Mouse (Mus musculus) embryonic facial prominence, embryonic 11.5 days (tissue): ENCODE results near the gene Tecta. TPM values are rescaled to one million over a fixed set of nuclear protein-coding genes. Genes with fewer than 3 reads are reported as not detected.

Experiments
- ATAC-seq: fragments of 200-750 bp; cut with Nextera tagmentation; replicated peaks from 2 replicates; pipeline ENCODE4 v1.8.0; 2017; ENCODE audit warnings: low read depth; ENCODE audit not compliant: insufficient number of reproducible peaks, low FRiP score, low TSS enrichment
- DNase-seq: peaks from one replicate; pipeline ENCODE4 v3.0.0-alpha.2; 2015; ENCODE audit warnings: low spot score
- H3K27ac ChIP-seq: fragments of 300-500 bp; sonication (generic); replicated peaks from 2 replicates; pipeline ENCODE4 v1.5.1; 2014; ENCODE audit warnings: mild to moderate bottlenecking, low read depth, low read length, control low read depth
- H3K27me3 ChIP-seq: fragments of 300-500 bp; sonication (generic); 2 replicates; pipeline ENCODE4 v1.6.1; 2014; ENCODE audit warnings: mild to moderate bottlenecking, low read length, moderate library complexity, mixed read lengths; ENCODE audit not compliant: control insufficient read depth, insufficient read depth
- H3K36me3 ChIP-seq: fragments of 300-500 bp; sonication (generic); replicated peaks from 2 replicates; pipeline ENCODE4 v1.6.1; 2014; ENCODE audit warnings: low read depth, mild to moderate bottlenecking, low read length, moderate library complexity, mixed read lengths; ENCODE audit not compliant: control insufficient read depth, insufficient read depth
- H3K4me1 ChIP-seq: fragments of 300-500 bp; sonication (generic); 2 replicates; pipeline ENCODE4 v1.6.1; 2014; ENCODE audit warnings: low read length, mixed read lengths; ENCODE audit not compliant: control insufficient read depth, insufficient read depth
- H3K4me2 ChIP-seq: fragments of 300-500 bp; sonication (generic); 2 replicates; pipeline ENCODE4 v1.6.1; 2014; ENCODE audit warnings: low read depth, mild to moderate bottlenecking, control low read depth, low read length, moderate library complexity
- H3K4me3 ChIP-seq: fragments of 300-500 bp; sonication (generic); 2 replicates; pipeline ENCODE4 v1.5.1; 2014; ENCODE audit warnings: low read depth, low read length, control low read depth
- H3K9ac ChIP-seq: fragments of 300-500 bp; sonication (generic); replicated peaks from 2 replicates; pipeline ENCODE4 v1.6.1; 2014; ENCODE audit warnings: mild to moderate bottlenecking, control low read depth, low read length
- H3K9me3 ChIP-seq: fragments of 300-500 bp; sonication (generic); replicated peaks from 2 replicates; pipeline ENCODE4 v1.6.1; 2016; ENCODE audit warnings: mild to moderate bottlenecking, low read length, inconsistent platforms, mixed read lengths; ENCODE audit not compliant: control insufficient read depth
- WGBS: fragments of 180-500 bp; shearing (Covaris S2); extraction: QIAGEN DNeasy Blood & Tissue Kit; methylation state at CpG from one replicate; pipeline ENCODE4 v1.1.7; 2014; 5-methylcytosine and 5-hydroxymethylcytosine counted together
- polyA plus RNA-seq: library from polyadenylated mRNA; unstranded; fragments of >200 nt; fragmentation: Nextera tagmentation; extraction: Ambion mirVana; gene quantifications from 2 replicates; pipeline ENCODE4 v1.2.1, GENCODE M21; 2014

Tecta gene
- polyA plus RNA-seq, 1 experiment from 2014 or later, result 0.14 TPM

GRCm38 (mm10) chr9:42385656-42386055 lies 14.1 kb downstream of the Tecta start:
- H3K4me2 ChIP-seq, result no peak overlapping the region
- no peak overlapping the region for H3K27ac ChIP-seq
- no peaks in the 10 kb centered on the region for H3K4me1 ChIP-seq
- ATAC-seq (no peak), DNase-seq (no peak)
- no peak overlapping the region for H3K9ac ChIP-seq
- H3K4me3 ChIP-seq, result no peak overlapping the region
- no peaks in the 10 kb centered on the region for H3K36me3 ChIP-seq
- H3K27me3 ChIP-seq, result no peaks in the 10 kb centered on the region
- no peaks in the 10 kb centered on the region for H3K9me3 ChIP-seq
- 81% methylated on average over 13 of the region's 13 CpGs for WGBS

- Histone ChIP-seq H3K27me3 (no peaks in the 10 kb centered on the region), H3K9ac (no peak overlapping the region), H3K36me3 (no peaks in the 10 kb centered on the region), H3K27ac (no peak overlapping the region), H3K4me3 (no peak overlapping the region), H3K4me2 (no peak overlapping the region), H3K4me1 (no peaks in the 10 kb centered on the region), H3K9me3 (no peaks in the 10 kb centered on the region)
- WGBS, result 80% methylated on average over 8 of the region's 8 CpGs
- DNase-seq (no peak), ATAC-seq (no peak)
These were observed 16.9 kb downstream of the Tecta start for GRCm38 (mm10) chr9:42382628-42383347.

- H3K4me2 ChIP-seq, result no peak overlapping the region
- 79% methylated on average over 5 of the region's 5 CpGs for WGBS
- H3K36me3 ChIP-seq, result no peaks in the 10 kb centered on the region
- no peak overlapping the region for H3K27ac ChIP-seq
- H3K4me1 ChIP-seq, result no peaks in the 10 kb centered on the region
- DNase-seq, result no peak
- no peak for ATAC-seq
- H3K27me3 ChIP-seq, result no peaks in the 10 kb centered on the region
- no peak overlapping the region for H3K9ac ChIP-seq
- no peaks in the 10 kb centered on the region for H3K9me3 ChIP-seq
- no peak overlapping the region for H3K4me3 ChIP-seq
These were observed 17.7 kb downstream of the Tecta start for GRCm38 (mm10) chr9:42382063-42382462.

- H3K9ac ChIP-seq, result no peak overlapping the region
- WGBS, result 91% methylated on average over 4 of the region's 4 CpGs
These were observed 21.7 kb downstream of the Tecta start for GRCm38 (mm10) chr9:42378071-42378470.

GRCm38 (mm10) chr9:42377656-42378055 lies 22.1 kb downstream of the Tecta start:
- DNase-seq, result no peak
- 93% methylated on average over 15 of the region's 15 CpGs for WGBS

More at GRCm38 (mm10) chr9:42378071-42378470, 21.7 kb downstream of the Tecta start:
- DNase-seq (no peak), ATAC-seq (no peak)
- H3K4me3 ChIP-seq, result no peak overlapping the region
- no peaks in the 10 kb centered on the region for H3K27me3 ChIP-seq
- H3K9me3 ChIP-seq, result no peaks in the 10 kb centered on the region
- H3K36me3 ChIP-seq, result no peaks in the 10 kb centered on the region
- H3K4me2 ChIP-seq, result no peak overlapping the region
- no peak overlapping the region for H3K27ac ChIP-seq
- no peaks in the 10 kb centered on the region for H3K4me1 ChIP-seq

GRCm38 (mm10) chr9:42371670-42372368 lies 27.9 kb downstream of the Tecta start:
- Histone ChIP-seq H3K4me1 (no peaks in the 10 kb centered on the region), H3K27ac (no peak overlapping the region), H3K9ac (no peak overlapping the region), H3K4me2 (no peak overlapping the region), H3K27me3 (no peaks in the 10 kb centered on the region), H3K9me3 (no peaks in the 10 kb centered on the region), H3K4me3 (no peak overlapping the region), H3K36me3 (no peaks in the 10 kb centered on the region)
- 84% methylated on average over 6 of the region's 6 CpGs for WGBS
- ATAC-seq (no peak), DNase-seq (no peak)

More at GRCm38 (mm10) chr9:42377656-42378055, 22.1 kb downstream of the Tecta start:
- no peak overlapping the region for H3K4me3 ChIP-seq
- no peaks in the 10 kb centered on the region for H3K27me3 ChIP-seq
- no peak overlapping the region for H3K27ac ChIP-seq
- H3K9ac ChIP-seq, result no peak overlapping the region
- H3K4me2 ChIP-seq, result no peak overlapping the region
- no peak for ATAC-seq
- H3K4me1 ChIP-seq, result no peaks in the 10 kb centered on the region
- H3K36me3 ChIP-seq, result no peaks in the 10 kb centered on the region
- no peaks in the 10 kb centered on the region for H3K9me3 ChIP-seq

GRCm38 (mm10) chr9:42357585-42357984 lies 42.1 kb downstream of the Tecta start:
- DNase-seq, result no peak
- Histone ChIP-seq H3K9ac (no peak overlapping the region), H3K4me3 (no peak overlapping the region), H3K9me3 (no peaks in the 10 kb centered on the region), H3K4me2 (no peak overlapping the region), H3K27ac (no peak overlapping the region), H3K4me1 (no peaks in the 10 kb centered on the region), H3K27me3 (no peaks in the 10 kb centered on the region), H3K36me3 (no peaks in the 10 kb centered on the region)
- WGBS, result 83% methylated on average over 4 of the region's 4 CpGs
- ATAC-seq, result no peak

- no peak overlapping the region for H3K4me2 ChIP-seq
- WGBS, result 73% methylated on average over 1 of the region's 1 CpGs
- no peak overlapping the region for H3K9ac ChIP-seq
- no peaks in the 10 kb centered on the region for H3K36me3 ChIP-seq
- H3K4me3 ChIP-seq, result no peak overlapping the region
- ATAC-seq (no peak), DNase-seq (no peak)
- no peaks in the 10 kb centered on the region for H3K4me1 ChIP-seq
- H3K27me3 ChIP-seq, result no peaks in the 10 kb centered on the region
- no peak overlapping the region for H3K27ac ChIP-seq
- no peaks in the 10 kb centered on the region for H3K9me3 ChIP-seq
These were observed 44.9 kb downstream of the Tecta start for GRCm38 (mm10) chr9:42354871-42355270.
